Mouse (Mus musculus): ENCODE results near the gene Zdhhc11.
"Not testable (repeated sequence)": the region's sequence is repeated elsewhere in the genome, so short reads cannot be mapped to it uniquely, and the experiment has no call there.

- not testable (repeated sequence) for TF ChIP-seq CTCF (IDR thresholded peaks at IDR 0.05; ENCODE audit: extremely low read depth, insufficient read length, insufficient replicate concordance, low read depth, low read length); POLR2A (IDR thresholded peaks at IDR 0.05; ENCODE audit: low read depth, low read length)
Measured at GRCm38 (mm10) chr13:74019006-74019405, 55.4 kb downstream of the Zdhhc11 start.

Measured in small intestine, adult 2 months (tissue).